Mouse (Mus musculus): ENCODE data around the gene Prkar2b. TPM values are rescaled to one million over a fixed set of nuclear protein-coding genes. Genes with fewer than 3 reads are reported as not detected.

Prkar2b gene
- total RNA-seq, 1 experiment from 2014 or later: 39.8 TPM

Other genes with a start within 250 kb of the Prkar2b start
- 186 and 210 TPM in 2 replicates for gene Hbp1, start 110.8 kb downstream of the Prkar2b start, total RNA-seq (2017)
- 60.9 and 68.0 TPM in 2 replicates for gene Pik3cg, start 147.4 kb upstream of the Prkar2b start, total RNA-seq (2017)